Mouse (Mus musculus) neural tube, embryonic 11.5 days (tissue): ENCODE measurements around the gene Zfp277. TPM values are rescaled to one million over a fixed set of nuclear protein-coding genes. Genes with fewer than 3 reads are reported as not detected.

Experiments used
- ATAC-seq: fragments of 200-750 bp; cut with Nextera tagmentation; 2 replicates; pipeline ENCODE4 v1.8.0; 2017; ENCODE audit warnings: moderate number of reproducible peaks, mild to moderate bottlenecking, moderate TSS enrichment, moderate library complexity; ENCODE audit not compliant: insufficient read depth, low FRiP score, low TSS enrichment
- DNase-seq: peaks from one replicate; pipeline ENCODE4 v3.0.0-alpha.2; 2015; ENCODE audit warnings: low spot score
- H3K27ac ChIP-seq: fragments of 300-500 bp; sonication (generic); 2 replicates; pipeline ENCODE4 v1.5.1; 2014; ENCODE audit warnings: low read depth, mild to moderate bottlenecking, low read length
- H3K27me3 ChIP-seq: fragments of 300-500 bp; sonication (generic); 2 replicates; pipeline ENCODE4 v1.6.1; 2014; ENCODE audit warnings: mild to moderate bottlenecking, low read length, mixed read lengths; ENCODE audit not compliant: control insufficient read depth, insufficient read depth
- H3K36me3 ChIP-seq: fragments of 300-500 bp; sonication (generic); 2 replicates; pipeline ENCODE4 v1.6.1; 2014; ENCODE audit warnings: mild to moderate bottlenecking, low read length, moderate library complexity, mixed read lengths; ENCODE audit not compliant: control insufficient read depth, insufficient read depth
- H3K4me1 ChIP-seq: fragments of 300-500 bp; sonication (generic); 2 replicates; pipeline ENCODE4 v1.6.1; 2014; ENCODE audit warnings: low read length, mixed read lengths; ENCODE audit not compliant: control insufficient read depth, insufficient read depth
- H3K4me2 ChIP-seq: fragments of 300-500 bp; sonication (generic); 2 replicates; pipeline ENCODE4 v1.6.1; 2014; ENCODE audit warnings: low read depth, mild to moderate bottlenecking, moderate library complexity
- H3K4me3 ChIP-seq: fragments of 300-500 bp; sonication (generic); 2 replicates; pipeline ENCODE4 v1.5.1; 2014; ENCODE audit warnings: low read depth, low read length
- H3K9ac ChIP-seq: fragments of 300-500 bp; sonication (generic); 2 replicates; pipeline ENCODE4 v1.6.1; 2014; ENCODE audit warnings: mild to moderate bottlenecking, low read length
- H3K9me3 ChIP-seq: fragments of 300-500 bp; sonication (generic); 2 replicates; pipeline ENCODE4 v1.6.1; 2016; ENCODE audit warnings: low read length; ENCODE audit not compliant: control insufficient read depth
- WGBS: fragments of 180-500 bp; shearing (Covaris S2); extraction: QIAGEN DNeasy Blood & Tissue Kit; methylation state at CpG from one replicate; pipeline ENCODE4 v1.1.7; 2014; 5-methylcytosine and 5-hydroxymethylcytosine counted together
- polyA plus RNA-seq: library from polyadenylated mRNA; unstranded; fragments of >200 nt; fragmentation: Nextera tagmentation; extraction: Ambion mirVana; gene quantifications from 2 replicates; pipeline ENCODE4 v1.2.1, GENCODE M21; 2014

Gene Zfp277
- polyA plus RNA-seq, 1 experiment from 2014 or later = 40.3 TPM

DNA sequence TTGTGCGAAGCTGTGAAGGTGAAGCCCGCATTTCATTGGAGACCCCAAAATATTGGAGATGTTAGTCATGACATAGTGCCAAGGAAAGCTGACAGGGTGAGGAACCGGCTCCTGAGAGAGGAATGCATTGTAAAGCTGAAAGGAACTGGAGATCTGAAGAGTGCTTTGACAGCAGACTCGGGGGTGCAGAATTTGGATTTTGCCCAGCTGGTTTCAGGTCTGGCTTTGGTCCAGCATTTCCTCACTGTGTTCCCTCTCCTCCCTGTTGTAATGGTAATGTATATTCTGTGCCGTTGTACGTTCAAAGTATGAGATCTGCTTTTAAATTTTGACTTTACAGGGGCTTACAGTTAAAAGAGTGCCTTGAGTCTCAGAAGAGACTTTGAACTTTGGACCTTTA is 141.7 kb downstream of the Zfp277 start:
- H3K4me2 ChIP-seq = no peak overlapping the region
- DNase-seq (no peak), ATAC-seq (no peak)
- H3K9ac ChIP-seq = no peak overlapping the region
- 85% methylated on average over 6 of the region's 6 CpGs for WGBS
- no peaks in the 10 kb centered on the region for H3K4me1 ChIP-seq
- H3K36me3 ChIP-seq = no peaks in the 10 kb centered on the region
- no peak overlapping the region for H3K4me3 ChIP-seq
- H3K9me3 ChIP-seq = no peaks in the 10 kb centered on the region
- no peak overlapping the region for H3K27ac ChIP-seq
- no peaks in the 10 kb centered on the region for H3K27me3 ChIP-seq

DNA sequence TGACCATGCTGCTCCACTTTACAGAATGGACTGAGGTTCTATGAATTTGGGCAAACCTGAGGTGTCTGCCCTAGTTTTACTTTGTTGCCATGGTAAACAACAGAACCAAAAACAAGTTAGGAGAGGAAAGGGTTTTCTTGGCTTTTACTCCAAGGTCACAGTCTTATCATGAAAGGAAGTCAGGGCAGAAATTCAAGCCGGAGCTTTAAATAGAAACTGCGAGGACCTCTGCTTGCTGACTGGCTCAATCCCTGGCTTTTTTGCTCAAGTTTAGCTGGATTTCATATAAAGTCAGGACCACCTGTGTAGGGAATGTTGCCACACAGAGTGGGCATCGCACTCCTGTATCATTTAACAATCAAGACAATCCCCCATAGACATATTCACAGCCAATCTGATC is 147.1 kb downstream of the Zfp277 start:
- 92% methylated on average over 3 of the region's 3 CpGs for WGBS

DNA sequence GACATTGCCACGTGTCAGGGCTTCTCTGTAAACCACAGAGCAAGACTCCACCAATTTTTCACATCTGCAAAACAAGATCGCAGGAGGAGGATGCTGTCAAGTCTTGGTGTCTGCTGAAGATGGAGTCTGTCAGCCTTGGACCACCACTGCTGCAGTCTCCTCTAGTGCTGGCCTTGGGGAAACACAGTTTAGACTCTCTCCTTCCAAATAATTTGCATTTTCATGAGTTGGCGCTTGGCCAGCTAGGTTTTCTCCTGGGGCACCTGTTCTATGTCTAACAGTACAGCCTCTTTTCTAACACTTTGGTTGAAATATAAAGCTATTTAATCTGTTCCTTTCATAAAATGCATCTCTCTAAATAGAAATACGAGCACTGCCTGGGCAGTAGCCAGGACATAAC is 159.2 kb downstream of the Zfp277 start:
- Histone ChIP-seq H3K36me3 (no peaks in the 10 kb centered on the region), H3K4me1 (no peaks in the 10 kb centered on the region), H3K4me2 (no peak overlapping the region), H3K27me3 (no peaks in the 10 kb centered on the region), H3K27ac (no peak overlapping the region), H3K9ac (no peak overlapping the region), H3K9me3 (no peaks in the 10 kb centered on the region), H3K4me3 (no peak overlapping the region)
- DNase-seq = no peak
- no peak for ATAC-seq
- WGBS = 81% methylated on average over 4 of the region's 4 CpGs

More for the DNA sequence above, 147.1 kb downstream of the Zfp277 start:
- Histone ChIP-seq H3K36me3 (no peaks in the 10 kb centered on the region), H3K9me3 (no peaks in the 10 kb centered on the region), H3K9ac (no peak overlapping the region), H3K4me2 (no peak overlapping the region), H3K4me3 (no peak overlapping the region), H3K27me3 (no peaks in the 10 kb centered on the region), H3K27ac (no peak overlapping the region), H3K4me1 (no peaks in the 10 kb centered on the region)
- no peak for ATAC-seq
- DNase-seq = no peak

DNA sequence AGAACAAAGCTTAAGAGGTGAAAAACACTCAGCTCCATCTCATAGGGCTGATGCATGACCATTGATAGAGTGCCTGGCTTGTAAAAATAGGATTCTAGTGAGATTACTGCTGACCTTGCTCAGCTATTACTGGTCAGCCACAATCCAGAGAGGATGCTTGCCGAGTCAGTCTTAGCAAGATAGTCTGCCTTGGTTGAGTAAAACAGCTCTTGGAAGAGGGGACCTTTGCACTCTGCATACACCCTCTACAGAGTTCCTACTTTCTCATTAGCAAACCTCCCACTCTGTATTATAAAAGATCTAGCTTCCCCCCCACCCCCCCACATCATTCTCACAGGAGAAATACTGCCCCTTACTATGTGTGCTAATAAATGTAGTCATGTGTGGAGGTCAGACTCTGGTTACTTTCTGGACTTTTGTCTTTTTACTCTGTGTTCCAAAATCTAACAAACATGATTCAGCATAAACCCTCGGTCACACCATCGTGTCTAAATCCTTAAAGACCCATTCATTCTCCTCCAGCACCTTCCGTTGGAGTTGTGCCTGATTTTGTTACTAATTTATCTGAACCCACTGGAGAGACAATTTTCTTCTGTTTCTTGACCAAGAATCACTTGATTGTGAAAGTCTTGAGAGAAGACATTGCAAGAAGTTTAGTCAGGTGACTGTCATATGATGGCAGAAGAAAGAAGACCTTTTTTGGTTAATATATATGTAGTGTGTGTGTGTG is 164.9 kb downstream of the Zfp277 start:
- Histone ChIP-seq H3K27me3 (no peaks in the 10 kb centered on the region), H3K36me3 (no peaks in the 10 kb centered on the region), H3K4me1 (no peaks in the 10 kb centered on the region), H3K27ac (no peak overlapping the region), H3K4me2 (no peak overlapping the region), H3K4me3 (no peak overlapping the region), H3K9ac (no peak overlapping the region), H3K9me3 (no peaks in the 10 kb centered on the region)
- DNase-seq = no peak
- WGBS = 89% methylated on average over 4 of the region's 4 CpGs
- no peak for ATAC-seq

DNA sequence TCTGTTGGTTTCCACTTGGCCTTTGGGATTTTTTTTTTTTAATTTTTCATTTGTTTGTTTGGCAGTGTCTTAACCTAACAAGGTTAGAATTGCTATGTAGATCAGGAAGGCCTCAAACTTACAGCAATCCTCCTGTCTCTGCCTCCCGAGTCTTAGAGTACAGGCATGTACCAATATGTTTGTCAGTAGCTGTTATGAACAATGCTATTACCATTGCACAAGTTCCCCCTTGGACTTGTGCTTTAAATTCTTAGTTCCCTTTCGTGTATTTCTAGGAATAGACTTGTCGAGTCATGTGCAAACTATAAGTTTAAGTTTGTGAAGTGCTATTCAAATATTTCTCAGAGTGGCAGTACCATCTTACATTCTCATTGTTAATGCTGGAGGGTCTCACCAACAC is 168.1 kb downstream of the Zfp277 start:
- Histone ChIP-seq H3K9me3 (no peaks in the 10 kb centered on the region), H3K9ac (no peak overlapping the region), H3K36me3 (no peaks in the 10 kb centered on the region), H3K27ac (no peak overlapping the region), H3K4me2 (no peak overlapping the region), H3K4me1 (no peaks in the 10 kb centered on the region), H3K4me3 (no peak overlapping the region), H3K27me3 (no peaks in the 10 kb centered on the region)
- ATAC-seq = no peak
- DNase-seq = no peak
- 84% methylated on average over 3 of the region's 3 CpGs for WGBS

GRCm38 (mm10) chr12:40274931-40275330 is 170.8 kb downstream of the Zfp277 start:
- Histone ChIP-seq H3K4me3 (no peak overlapping the region), H3K9ac (no peak overlapping the region), H3K27ac (no peak overlapping the region), H3K36me3 (no peaks in the 10 kb centered on the region), H3K4me1 (no peaks in the 10 kb centered on the region), H3K9me3 (no peaks in the 10 kb centered on the region), H3K27me3 (no peaks in the 10 kb centered on the region), H3K4me2 (no peak overlapping the region)
- no peak for ATAC-seq
- DNase-seq = no peak

- Histone ChIP-seq H3K9me3 (no peaks in the 10 kb centered on the region), H3K4me1 (no peaks in the 10 kb centered on the region), H3K4me3 (no peak overlapping the region), H3K9ac (no peak overlapping the region), H3K4me2 (no peak overlapping the region), H3K36me3 (no peaks in the 10 kb centered on the region), H3K27ac (no peak overlapping the region), H3K27me3 (no peaks in the 10 kb centered on the region)
- 87% methylated on average over 4 of the region's 4 CpGs for WGBS
- ATAC-seq (no peak), DNase-seq (no peak)
Measured at GRCm38 (mm10) chr12:40273339-40273738, 172.4 kb downstream of the Zfp277 start.

DNA sequence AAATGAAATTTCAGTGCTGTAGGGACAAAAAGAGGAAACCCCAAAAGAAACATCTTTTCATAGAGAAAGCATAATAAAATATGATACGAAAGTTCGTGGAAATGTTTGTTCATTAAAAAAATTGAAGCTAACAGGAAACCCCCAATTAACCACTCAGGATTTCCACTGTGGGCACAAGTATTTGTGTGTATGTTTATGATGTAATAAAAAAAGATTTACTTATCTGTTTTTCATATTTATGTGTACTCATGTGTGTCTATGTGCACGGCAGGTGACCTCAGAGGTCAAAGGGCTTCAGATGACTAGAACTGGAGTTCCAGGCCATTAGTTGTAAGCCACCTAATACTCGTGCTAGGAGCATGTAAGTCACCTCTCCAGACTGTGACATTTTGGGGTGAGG is 173.0 kb downstream of the Zfp277 start:
- Histone ChIP-seq H3K4me3 (no peak overlapping the region), H3K27ac (no peak overlapping the region), H3K9me3 (no peaks in the 10 kb centered on the region), H3K4me1 (no peaks in the 10 kb centered on the region), H3K9ac (no peak overlapping the region), H3K36me3 (no peaks in the 10 kb centered on the region), H3K4me2 (no peak overlapping the region), H3K27me3 (no peaks in the 10 kb centered on the region)
- DNase-seq (no peak), ATAC-seq (no peak)
- 84% methylated on average over 4 of the region's 4 CpGs for WGBS

DNA sequence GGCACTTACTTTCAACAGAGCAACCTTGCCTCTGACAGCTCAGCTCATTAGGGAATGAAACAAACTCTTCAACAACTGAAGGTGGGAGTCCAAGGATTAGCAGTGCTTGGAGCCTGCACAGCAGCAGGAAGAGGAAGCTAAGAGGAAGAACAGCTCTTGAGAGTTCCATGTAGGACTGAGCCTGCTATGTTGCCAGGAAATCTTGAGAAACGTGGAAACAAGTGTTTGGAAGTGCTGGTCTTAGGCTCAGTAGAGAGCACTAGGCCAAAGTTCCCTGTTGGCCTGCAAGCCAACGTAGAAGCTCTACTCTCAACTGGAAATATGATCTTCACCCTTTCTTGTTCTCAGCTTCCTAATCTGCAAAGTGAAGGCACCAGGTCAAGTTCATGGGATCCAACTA is 177.4 kb downstream of the Zfp277 start:
- no peak overlapping the region for H3K27ac ChIP-seq
- no peaks in the 10 kb centered on the region for H3K9me3 ChIP-seq
- no peak for DNase-seq
- no peak overlapping the region for H3K4me2 ChIP-seq
- H3K36me3 ChIP-seq = no peaks in the 10 kb centered on the region
- no peaks in the 10 kb centered on the region for H3K4me1 ChIP-seq
- H3K9ac ChIP-seq = no peak overlapping the region
- 87% methylated on average over 2 of the region's 2 CpGs for WGBS
- no peaks in the 10 kb centered on the region for H3K27me3 ChIP-seq
- ATAC-seq = no peak
- H3K4me3 ChIP-seq = no peak overlapping the region
